Mouse (Mus musculus): Measurements from ENCODE around the gene Inafm1. TPM values are rescaled to one million over a fixed set of nuclear protein-coding genes. Genes with fewer than 3 reads are reported as not detected.

The Inafm1 gene
- polyA plus RNA-seq, 1 experiment from 2014 or later, result 8.8 TPM

Other genes with a start within 250 kb of the Inafm1 start
- 2.9 and 3.3 TPM in 2 replicates for gene Bicra, start 225.7 kb downstream of the Inafm1 start, polyA plus RNA-seq (2016; fragmentation: Nextera tagmentation; extraction: Ambion mirVana)
- not detected in 2 replicates for gene Zfp541, start 211.8 kb downstream of the Inafm1 start, polyA plus RNA-seq (2016; fragmentation: Nextera tagmentation; extraction: Ambion mirVana)
- 163 and 165 TPM in 2 replicates for gene Napa, start 175.2 kb downstream of the Inafm1 start, polyA plus RNA-seq (2016; fragmentation: Nextera tagmentation; extraction: Ambion mirVana)
- 13.4 and 15.0 TPM in 2 replicates for gene Kptn, start 153.7 kb downstream of the Inafm1 start, polyA plus RNA-seq (2016; fragmentation: Nextera tagmentation; extraction: Ambion mirVana)
- gene Slc8a2, start 143.8 kb downstream of the Inafm1 start, polyA plus RNA-seq (2016; fragmentation: Nextera tagmentation; extraction: Ambion mirVana), result not detected in 2 replicates
- 4.4 and 5.7 TPM in 2 replicates for gene Meis3, start 98.5 kb downstream of the Inafm1 start, polyA plus RNA-seq (2016; fragmentation: Nextera tagmentation; extraction: Ambion mirVana)
- gene Dhx34, start 51.6 kb downstream of the Inafm1 start, polyA plus RNA-seq (2016; fragmentation: Nextera tagmentation; extraction: Ambion mirVana), result 9.5 and 9.6 TPM in 2 replicates
- gene C5ar2, start 29.5 kb downstream of the Inafm1 start, polyA plus RNA-seq (2016; fragmentation: Nextera tagmentation; extraction: Ambion mirVana), result 1.6 and 1.7 TPM in 2 replicates
- 1.7 and 2.1 TPM in 2 replicates for gene C5ar1, start 14.1 kb downstream of the Inafm1 start, polyA plus RNA-seq (2016; fragmentation: Nextera tagmentation; extraction: Ambion mirVana)
- 29.7 and 30.0 TPM in 2 replicates for gene Ccdc9, start 13.2 kb upstream of the Inafm1 start, polyA plus RNA-seq (2016; fragmentation: Nextera tagmentation; extraction: Ambion mirVana)
- gene Bbc3, start 34.8 kb upstream of the Inafm1 start, polyA plus RNA-seq (2016; fragmentation: Nextera tagmentation; extraction: Ambion mirVana), result 5.9 and 7.6 TPM in 2 replicates
- gene Sae1, start 114.2 kb upstream of the Inafm1 start, polyA plus RNA-seq (2016; fragmentation: Nextera tagmentation; extraction: Ambion mirVana), result 182 and 187 TPM in 2 replicates
- 14.5 and 17.6 TPM in 2 replicates for gene Zc3h4, start 127.3 kb upstream of the Inafm1 start, polyA plus RNA-seq (2016; fragmentation: Nextera tagmentation; extraction: Ambion mirVana)
- gene Tmem160, start 179.2 kb upstream of the Inafm1 start, polyA plus RNA-seq (2016; fragmentation: Nextera tagmentation; extraction: Ambion mirVana), result 43.9 and 48.0 TPM in 2 replicates
- gene Npas1, start 204.1 kb upstream of the Inafm1 start, polyA plus RNA-seq (2016; fragmentation: Nextera tagmentation; extraction: Ambion mirVana), result 0.33 and 0.36 TPM in 2 replicates

All from liver, embryonic 12.5 days (tissue).